Mouse (Mus musculus) layer of hippocampus, adult 9-10 months (tissue): ENCODE measurements around the gene Dppa3.

Experiments
- DNase-seq: peaks from one replicate; pipeline ENCODE4 v3.0.0; 2022; ENCODE audit warnings: low spot score

The Dppa3 gene

GRCm38 (mm10) chr6:122668823-122669222 is 42.6 kb downstream of the Dppa3 start:
- no peak for DNase-seq

- peak; percentile 100 for DNase-seq
Observed at GRCm38 (mm10) chr6:122669406-122670200, 43.4 kb downstream of the Dppa3 start.

GRCm38 (mm10) chr6:122670201-122670551 is 44.0 kb downstream of the Dppa3 start:
- DNase-seq: no peak

- DNase-seq: no peak
Observed at GRCm38 (mm10) chr6:122670841-122671240, 44.6 kb downstream of the Dppa3 start.

- DNase-seq: no peak
Observed at GRCm38 (mm10) chr6:122672746-122673145, 46.5 kb downstream of the Dppa3 start.
